Mouse (Mus musculus) lung, postnatal 14 days (tissue): ENCODE measurements around the gene Gm12789.
"Not testable (repeated sequence)": the region's sequence is repeated elsewhere in the genome, so short reads cannot be mapped to it uniquely, and the experiment has no call there.

ENCODE experiments used
- DNase-seq: peaks from one replicate; pipeline ENCODE4 v3.0.0; 2021

The Gm12789 gene

DNA sequence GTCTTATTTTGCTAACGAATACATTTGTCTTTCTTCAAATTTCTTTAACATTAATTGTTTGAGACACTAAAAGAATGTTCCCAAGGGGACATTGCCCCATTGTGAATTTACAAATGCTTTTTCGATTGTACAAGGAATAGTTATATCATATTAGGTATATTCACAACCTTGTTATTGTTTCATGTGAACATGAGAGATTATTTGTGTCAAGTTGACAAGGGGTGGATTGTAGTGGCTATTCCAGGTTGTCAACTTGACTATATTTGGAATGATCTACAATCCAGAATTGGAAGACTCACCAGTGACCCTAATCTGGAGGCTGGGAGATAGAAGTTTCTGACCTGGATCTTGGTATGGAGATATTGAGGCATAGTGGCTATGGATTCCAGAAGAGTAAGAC, at the start of gene Gm12789:
Gene Gm12789, plus strand, starts transcription at position 301 of the 400 bp plus-strand sequence.
- not testable (repeated sequence) for DNase-seq

DNA sequence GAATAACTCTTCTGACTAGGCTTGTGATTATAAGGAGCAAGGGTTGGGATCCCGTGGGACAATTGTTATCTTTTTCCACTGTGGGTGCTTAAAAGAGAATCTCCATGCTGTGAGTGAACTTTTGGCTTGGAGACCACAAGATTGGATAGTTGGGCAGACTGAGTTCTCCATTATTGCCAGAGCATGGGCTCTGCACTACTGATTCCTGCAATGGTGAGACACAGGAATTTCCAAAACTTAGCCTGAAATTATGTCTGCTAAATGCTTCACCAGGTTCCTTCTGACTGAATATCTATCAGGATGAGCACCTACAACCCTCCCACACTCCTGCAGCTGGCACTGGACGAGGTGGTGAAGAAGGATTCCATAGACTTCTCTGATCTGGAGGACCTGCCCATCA, 46.3 kb upstream of the Gm12789 start, which contains the start of gene Gm12794:
Gene Gm12794, plus strand, starts transcription at position 301 of the 400 bp plus-strand sequence.
- DNase-seq = not testable (repeated sequence)

DNA sequence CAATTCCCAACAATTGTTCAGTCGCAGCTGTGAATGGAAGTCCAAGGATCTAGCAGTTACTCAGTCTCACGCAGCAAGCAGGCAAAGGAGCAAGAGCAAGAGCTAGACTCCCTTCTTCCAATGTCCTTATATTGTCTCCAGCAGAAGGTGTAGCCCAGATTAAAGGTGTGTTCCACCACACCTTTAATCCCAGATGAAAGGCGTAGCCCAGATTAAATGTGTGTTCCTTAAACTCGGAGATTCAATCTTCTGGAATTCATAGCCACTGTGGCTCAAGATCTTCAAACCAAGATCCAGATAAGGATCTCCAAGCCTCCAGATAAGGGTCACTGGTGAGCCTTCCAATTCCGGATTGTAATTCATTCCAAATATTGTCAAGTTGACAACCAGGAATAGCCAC, 5.5 kb upstream of the Gm12789 start, which contains the start of gene Gm12790:
Gene Gm12790, minus strand, starts transcription at position 101 of the 400 bp plus-strand sequence.
- not testable (repeated sequence) for DNase-seq

GRCm38 (mm10) chr4:101985678-101986077, 748 bp upstream of the Gm12789 start:
- no peak for DNase-seq

DNA sequence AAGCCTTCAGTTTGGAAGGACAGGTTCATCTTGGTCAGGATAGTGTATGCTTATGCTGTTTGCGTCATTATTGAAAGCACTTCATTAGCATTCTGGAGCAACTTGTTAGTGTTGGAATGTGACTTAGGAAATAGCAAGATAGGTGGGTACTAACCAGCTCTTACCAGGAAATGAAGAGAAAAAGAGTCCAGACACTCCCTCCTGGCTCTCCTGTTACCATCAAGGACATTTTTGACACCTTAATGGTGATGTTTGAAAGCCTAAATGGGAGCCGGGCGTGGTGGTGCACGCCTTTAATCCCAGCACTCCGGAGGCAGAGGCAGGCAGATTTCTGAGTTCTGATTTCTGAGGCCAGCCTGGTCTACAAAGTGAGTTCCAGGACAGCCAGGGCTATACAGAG, 11.0 kb downstream of the Gm12789 start:
- DNase-seq = no peak

GRCm38 (mm10) chr4:101998267-101998922, 12.0 kb downstream of the Gm12789 start:
- peak; percentile 77 for DNase-seq

GRCm38 (mm10) chr4:102026619-102027018, 40.2 kb downstream of the Gm12789 start:
- no peak for DNase-seq
